Mouse (Mus musculus): Measurements from ENCODE around the gene Mthfd1l.
A peak's percentile ranks its signal among the peaks of the same experiment; 100 is the strongest.

Gene Mthfd1l

DNA sequence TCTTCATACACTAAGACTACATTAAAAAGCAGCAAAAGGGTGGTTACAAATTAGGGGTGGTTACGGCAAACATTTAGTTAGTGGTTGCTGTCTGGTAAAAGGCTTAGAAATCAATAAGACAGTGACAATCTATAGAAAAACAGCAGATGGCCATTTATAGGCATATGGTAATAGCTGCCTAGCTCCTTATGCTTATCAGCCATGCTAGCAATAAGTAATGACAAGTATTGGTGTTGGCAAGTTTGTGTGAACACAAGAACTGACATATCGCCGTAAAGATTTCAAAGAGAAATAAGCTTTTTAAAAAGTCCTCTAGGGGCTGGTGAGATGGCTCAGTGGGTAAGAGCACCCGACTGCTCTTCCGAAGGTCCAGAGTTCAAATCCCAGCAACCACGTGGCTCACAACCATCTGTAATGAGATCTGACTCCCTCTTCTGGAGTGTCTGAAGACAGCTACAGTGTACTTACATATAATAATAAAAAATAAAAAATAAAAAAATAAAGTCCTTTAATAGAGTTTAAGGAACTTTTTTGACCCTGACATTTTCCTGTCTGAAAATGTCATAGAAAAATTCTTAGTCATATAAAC lies 17.5 kb downstream of the Mthfd1l start:
- Histone ChIP-seq H3K4me1 (replicated peaks; ENCODE audit: low read depth, low read length) (no peaks in the 10 kb centered on the region), H3K27me3 (ENCODE audit: insufficient read depth, low read length) (no peaks in the 10 kb centered on the region), H3K9me3 (ENCODE audit: low read length) (no peaks in the 10 kb centered on the region), H3K4me3 (replicated peaks; ENCODE audit: low read length) (no peak overlapping the region), H3K36me3 (ENCODE audit: insufficient read depth, low read length) (peaks cover 77% of the 10 kb centered on the region)
- TF ChIP-seq CTCF (conservative IDR thresholded peaks at IDR 0.05; ENCODE audit: low read length) (no peak), NANOG (IDR thresholded peaks at IDR 0.05; ENCODE audit: borderline replicate concordance, low read length) (no peak), POU5F1 (IDR thresholded peaks at IDR 0.05; ENCODE audit: borderline replicate concordance, low read length) (no peak)

DNA sequence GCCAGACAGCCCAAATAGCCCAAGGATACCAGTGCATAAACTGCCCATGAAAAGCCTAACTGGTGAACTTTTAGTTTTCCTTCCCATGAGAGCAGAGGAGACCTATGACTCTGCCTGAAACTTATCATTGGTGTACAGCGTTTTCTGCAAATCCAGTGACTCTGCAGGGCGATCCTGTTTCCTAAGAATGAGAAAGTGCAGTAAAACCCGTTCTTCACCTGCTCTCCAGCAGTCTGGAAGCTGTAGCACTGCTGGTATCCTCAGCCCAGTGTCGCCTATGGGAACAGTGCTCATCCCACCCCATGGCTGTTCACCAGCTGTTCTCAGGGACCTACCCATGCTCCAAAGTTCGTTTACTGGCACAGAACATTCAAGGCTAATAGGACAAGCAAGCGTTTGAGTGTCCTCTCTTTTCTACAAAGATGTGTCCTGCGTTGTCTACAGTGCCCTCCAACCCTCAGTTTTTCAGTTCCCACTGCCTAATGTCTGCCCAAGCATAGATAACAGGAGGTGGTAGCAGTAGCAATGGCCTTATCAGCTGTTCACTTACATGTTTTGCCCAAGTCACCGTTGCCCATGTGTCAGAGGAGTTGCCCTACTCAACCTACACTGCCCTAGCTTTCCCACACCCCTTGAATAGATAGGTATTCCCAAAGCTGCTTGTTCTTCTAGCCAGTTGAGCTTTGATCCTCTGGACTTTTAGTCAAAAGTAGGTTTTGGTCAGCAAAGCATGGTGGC lies 20.6 kb downstream of the Mthfd1l start:
- Histone ChIP-seq H3K9me3 (ENCODE audit: low read length) (peaks cover 8% of the 10 kb centered on the region), H3K27me3 (ENCODE audit: insufficient read depth, low read length) (no peaks in the 10 kb centered on the region), H3K4me3 (replicated peaks; ENCODE audit: low read length) (no peak overlapping the region), H3K4me1 (replicated peaks; ENCODE audit: low read depth, low read length) (peaks cover 8% of the 10 kb centered on the region; the same call in 1 of the 2 replicates), H3K36me3 (ENCODE audit: insufficient read depth, low read length) (peaks cover 97% of the 10 kb centered on the region)
- TF ChIP-seq NANOG (IDR thresholded peaks at IDR 0.05; ENCODE audit: borderline replicate concordance, low read length), result no peak
- TF ChIP-seq CTCF (conservative IDR thresholded peaks at IDR 0.05; ENCODE audit: low read length), result no peak
- TF ChIP-seq POU5F1 (IDR thresholded peaks at IDR 0.05; ENCODE audit: borderline replicate concordance, low read length), result no peak

DNA sequence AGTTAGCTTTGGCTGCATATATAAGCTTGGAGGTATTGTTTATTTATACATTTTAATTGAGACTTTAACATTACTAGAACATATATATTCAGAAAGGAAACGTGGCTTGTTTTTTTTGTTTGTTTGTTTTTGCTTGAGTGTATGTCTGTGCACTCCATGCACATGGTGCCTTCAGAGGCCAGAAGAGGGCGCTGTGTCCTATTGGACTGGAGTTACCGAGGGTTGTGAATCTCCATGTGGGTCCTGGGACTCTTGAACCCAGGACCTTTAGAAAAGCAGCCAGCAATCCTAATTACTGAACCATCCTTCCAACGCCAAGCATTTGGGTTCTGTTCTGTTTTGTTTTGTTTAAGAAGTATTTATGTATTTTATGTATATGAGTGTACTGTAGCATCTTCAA lies 22.4 kb downstream of the Mthfd1l start:
- Histone ChIP-seq H3K36me3 (ENCODE audit: insufficient read depth, low read length) (peaks cover 97% of the 10 kb centered on the region), H3K4me3 (replicated peaks; ENCODE audit: low read length) (no peak overlapping the region), H3K27me3 (ENCODE audit: insufficient read depth, low read length) (no peaks in the 10 kb centered on the region), H3K9me3 (ENCODE audit: low read length) (peaks cover 8% of the 10 kb centered on the region), H3K4me1 (replicated peaks; ENCODE audit: low read depth, low read length) (peaks cover 8% of the 10 kb centered on the region; the same call in 1 of the 2 replicates)
- TF ChIP-seq POU5F1 (IDR thresholded peaks at IDR 0.05; ENCODE audit: borderline replicate concordance, low read length) (no peak), CTCF (conservative IDR thresholded peaks at IDR 0.05; ENCODE audit: low read length) (peak; percentile 63), NANOG (IDR thresholded peaks at IDR 0.05; ENCODE audit: borderline replicate concordance, low read length) (no peak)

DNA sequence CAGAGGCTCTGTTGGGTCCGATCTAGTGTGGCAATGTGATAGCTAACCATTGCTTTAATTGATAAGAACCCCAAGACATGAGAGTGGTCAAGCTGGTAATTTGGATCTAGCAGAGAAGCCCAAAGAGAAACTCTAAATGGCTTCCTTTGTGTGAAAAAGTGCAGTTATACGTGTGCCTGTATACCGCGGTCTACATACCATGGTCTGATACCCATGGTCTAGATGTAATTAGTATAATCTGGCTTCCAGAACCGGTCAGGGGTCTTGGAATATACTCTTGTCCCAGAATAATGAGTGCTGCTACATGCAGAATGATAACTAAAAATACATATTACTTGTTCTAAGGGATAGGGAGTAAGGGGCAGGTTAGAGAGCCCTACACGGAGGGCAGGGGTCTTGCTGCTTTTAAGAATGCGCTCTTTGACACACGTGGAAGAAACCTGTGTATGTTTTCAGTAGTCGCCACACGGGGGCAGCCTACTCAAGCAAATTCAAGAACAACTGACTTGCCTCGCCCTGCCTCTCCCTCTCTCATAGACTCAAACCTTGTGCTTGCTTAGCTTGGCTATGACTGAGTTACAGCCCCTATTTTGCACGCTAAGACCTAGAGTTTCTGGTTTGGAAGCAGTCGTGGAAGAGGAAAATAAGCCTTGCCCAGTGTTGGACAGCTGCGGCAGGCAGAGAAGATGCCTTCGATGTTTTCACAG lies 23.4 kb downstream of the Mthfd1l start:
- TF ChIP-seq CTCF (conservative IDR thresholded peaks at IDR 0.05; ENCODE audit: low read length) (peak; percentile 37), NANOG (IDR thresholded peaks at IDR 0.05; ENCODE audit: borderline replicate concordance, low read length) (no peak), POU5F1 (IDR thresholded peaks at IDR 0.05; ENCODE audit: borderline replicate concordance, low read length) (no peak)
- peaks cover 8% of the 10 kb centered on the region; the same call in 1 of the 2 replicates for H3K4me1 ChIP-seq (replicated peaks; ENCODE audit: low read depth, low read length)

DNA sequence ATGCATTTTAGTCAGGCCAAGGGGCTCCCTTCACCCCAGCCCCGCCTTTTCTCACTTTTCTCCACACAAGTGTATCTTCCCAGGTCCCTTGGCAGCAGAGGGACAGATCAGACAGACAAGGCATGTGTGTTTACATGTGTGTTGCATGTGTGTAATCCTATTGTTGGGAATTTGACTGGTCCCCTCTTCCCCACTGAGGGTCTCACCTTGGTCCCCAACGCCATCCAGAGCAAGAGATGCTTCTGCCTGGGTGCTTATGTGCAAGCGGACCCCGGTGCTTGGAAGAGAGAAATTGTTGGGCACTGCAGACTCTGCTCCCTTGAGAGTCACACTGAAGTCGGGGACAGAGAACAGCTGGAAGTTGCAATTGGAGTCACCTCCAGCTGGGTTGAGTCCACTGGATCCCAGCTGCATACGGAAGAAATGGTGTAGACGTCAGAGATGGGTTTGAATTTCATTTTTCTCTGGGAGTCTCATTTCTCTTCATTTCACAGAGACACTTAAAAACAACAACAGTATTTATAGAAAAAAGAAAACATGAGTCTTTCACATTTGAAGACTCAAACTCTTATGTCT lies 25.0 kb downstream of the Mthfd1l start:
- peaks cover 91% of the 10 kb centered on the region for H3K36me3 ChIP-seq (ENCODE audit: insufficient read depth, low read length)
- H3K9me3 ChIP-seq (ENCODE audit: low read length), result peaks cover 8% of the 10 kb centered on the region
- peaks cover 15% of the 10 kb centered on the region for H3K4me1 ChIP-seq (replicated peaks; ENCODE audit: low read depth, low read length)
- H3K27me3 ChIP-seq (ENCODE audit: insufficient read depth, low read length), result no peaks in the 10 kb centered on the region
- TF ChIP-seq CTCF (conservative IDR thresholded peaks at IDR 0.05; ENCODE audit: low read length) (no peak), POU5F1 (IDR thresholded peaks at IDR 0.05; ENCODE audit: borderline replicate concordance, low read length) (no peak), NANOG (IDR thresholded peaks at IDR 0.05; ENCODE audit: borderline replicate concordance, low read length) (no peak)
- no peak overlapping the region for H3K4me3 ChIP-seq (replicated peaks; ENCODE audit: low read length)

More for the DNA sequence above, 23.4 kb downstream of the Mthfd1l start:
- H3K9me3 ChIP-seq (ENCODE audit: low read length), result peaks cover 8% of the 10 kb centered on the region
- H3K4me3 ChIP-seq (replicated peaks; ENCODE audit: low read length), result no peak overlapping the region
- no peaks in the 10 kb centered on the region for H3K27me3 ChIP-seq (ENCODE audit: insufficient read depth, low read length)
- H3K36me3 ChIP-seq (ENCODE audit: insufficient read depth, low read length), result peaks cover 93% of the 10 kb centered on the region

DNA sequence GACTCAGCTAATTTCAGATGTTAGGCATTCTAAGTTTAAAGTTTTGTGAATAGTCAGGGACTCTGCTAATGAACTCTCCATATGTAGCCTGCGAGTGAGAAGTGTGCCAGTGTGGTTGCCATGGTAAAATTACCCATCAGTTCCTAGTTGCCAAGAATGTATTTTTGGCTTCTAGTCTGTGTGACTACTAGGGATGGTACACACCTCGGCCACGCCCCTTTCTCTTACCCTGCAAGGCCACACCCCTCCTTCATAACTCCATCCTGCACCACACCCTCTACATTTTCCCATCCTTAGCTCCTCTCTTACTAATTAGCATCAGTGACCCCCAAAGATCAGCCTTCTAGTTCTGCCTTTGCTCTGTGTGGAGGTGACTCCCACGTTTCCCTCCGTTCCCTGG lies 29.8 kb downstream of the Mthfd1l start:
- H3K9me3 ChIP-seq (ENCODE audit: low read length), result peaks cover 3% of the 10 kb centered on the region; the same call in 1 of the 2 replicates
- TF ChIP-seq POU5F1 (IDR thresholded peaks at IDR 0.05; ENCODE audit: borderline replicate concordance, low read length), result no peak
- TF ChIP-seq CTCF (conservative IDR thresholded peaks at IDR 0.05; ENCODE audit: low read length), result no peak
- no peak for TF ChIP-seq NANOG (IDR thresholded peaks at IDR 0.05; ENCODE audit: borderline replicate concordance, low read length)
- no peak overlapping the region for H3K4me3 ChIP-seq (replicated peaks; ENCODE audit: low read length)
- peaks cover 16% of the 10 kb centered on the region for H3K4me1 ChIP-seq (replicated peaks; ENCODE audit: low read depth, low read length)
- peaks cover 79% of the 10 kb centered on the region for H3K36me3 ChIP-seq (ENCODE audit: insufficient read depth, low read length)
- H3K27me3 ChIP-seq (ENCODE audit: insufficient read depth, low read length), result no peaks in the 10 kb centered on the region

DNA sequence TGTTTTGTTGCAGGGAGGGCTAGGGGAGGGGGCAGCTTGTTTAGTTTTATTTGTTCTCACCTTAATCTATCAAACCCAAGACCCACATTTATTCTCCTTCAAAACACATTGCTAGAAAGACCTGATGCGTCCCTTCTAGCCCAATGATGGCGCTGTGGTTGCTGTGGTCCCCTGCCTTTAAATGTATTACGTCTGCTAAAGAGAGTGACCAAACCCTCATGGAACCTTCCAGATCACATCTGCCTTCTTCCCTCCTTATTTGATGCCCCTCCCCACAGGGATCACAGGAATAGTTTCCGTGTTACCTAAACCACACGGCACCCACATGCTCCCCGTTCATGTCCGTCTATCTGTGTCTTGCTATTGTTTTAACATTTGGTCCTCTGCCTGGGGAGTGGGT lies 32.3 kb downstream of the Mthfd1l start:
- peaks cover 75% of the 10 kb centered on the region for H3K36me3 ChIP-seq (ENCODE audit: insufficient read depth, low read length)
- no peaks in the 10 kb centered on the region for H3K9me3 ChIP-seq (ENCODE audit: low read length)
- no peak overlapping the region for H3K4me3 ChIP-seq (replicated peaks; ENCODE audit: low read length)
- TF ChIP-seq POU5F1 (IDR thresholded peaks at IDR 0.05; ENCODE audit: borderline replicate concordance, low read length), result no peak
- H3K4me1 ChIP-seq (replicated peaks; ENCODE audit: low read depth, low read length), result peaks cover 16% of the 10 kb centered on the region
- no peaks in the 10 kb centered on the region for H3K27me3 ChIP-seq (ENCODE audit: insufficient read depth, low read length)
